Comparison of ENCODE assay signal across 11 mouse cellular contexts in the genomic region with DNA sequence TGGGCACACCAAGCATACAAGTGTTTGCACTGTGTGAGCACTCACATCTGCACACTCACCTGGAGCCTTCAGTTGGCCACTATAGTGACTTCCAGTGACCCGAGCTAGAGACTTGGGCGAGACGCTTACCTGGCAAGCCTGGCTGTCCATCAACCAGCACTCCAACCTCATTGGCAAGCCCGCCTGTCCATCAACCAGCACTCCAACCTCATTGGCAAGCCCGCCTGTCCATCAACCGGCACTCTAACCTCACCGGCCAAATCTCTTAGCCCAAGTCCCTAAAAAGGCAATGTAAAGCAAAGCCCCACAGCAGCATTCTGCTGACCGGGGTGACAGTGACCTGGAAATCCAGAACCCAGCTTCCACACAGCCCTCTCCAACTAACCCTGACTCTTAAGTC. TPM values are rescaled to one million over a fixed set of nuclear protein-coding genes. Genes with fewer than 3 reads are reported as not detected.
DNase-seq lines count a peak whose midpoint lies in the region.
"Had no signal": no experiment of that assay in that cellular context is flagged by ENCODE, and none has a peak within 500 bp of the region (broad histone marks: within the 10 kb centered on the region; RNA-seq: fewer than 3 reads in every experiment).

No protein-coding gene starts in this region.

- peak; percentile 48 for DNase-seq in adrenal gland, postnatal 10 days
- no peak for DNase-seq in adrenal gland, adult 8-10 months
- DNase-seq in lung, postnatal 10 days: peak; percentile 67
- DNase-seq in lung, postnatal 14 days: no peak
- peak; percentile 69 for DNase-seq in cerebellum, adult 11-12 months
- peak; percentile 49 for DNase-seq in kidney, postnatal 14 days
- no peak for DNase-seq in heart, adult 8-10 months (ENCODE audit: low spot score)
- DNase-seq in gastrocnemius, adult 18-20 months (ENCODE audit: low spot score): no peak
- DNase-seq: gastrocnemius, postnatal 25 days; liver; lung, postnatal 36 days had no signal

RNA-seq across cellular contexts. Expression of a gene that starts 24.5 kb away (rescaled TPM):
- total RNA-seq in adrenal gland, postnatal 10 days (2021): 1 to 10 TPM; 4.4 to 6.8 TPM
- 10 to 100 TPM in 3 of 4 experiments, 1 to 10 TPM in 1; 9.0 to 14.1 (median 12.0) TPM for total RNA-seq in adrenal gland, adult 8-10 months (2022)
- under 1 TPM; 0.41 to 0.66 (median 0.59) TPM for total RNA-seq in heart, adult 8-10 months (2022)
- total RNA-seq in gastrocnemius, adult 18-20 months (2021): under 1 TPM; 0.07 to 0.40 TPM

Comparison
In these comparisons a context has a peak if more than half of its experiments do, and no peak if none do; other contexts are left out.
1. DNase-seq: peak in adrenal gland, postnatal 10 days (single experiment), lung, postnatal 10 days (single experiment), cerebellum, adult 11-12 months (single experiment) and kidney, postnatal 14 days (single experiment); none in adrenal gland, adult 8-10 months (single experiment), lung, postnatal 14 days (single experiment), heart, adult 8-10 months (single experiment) and gastrocnemius, adult 18-20 months (single experiment).